ENCODE assay signal across 18 mouse cellular contexts in genomic region chr11:107572551-107572950, GRCm38 (mm10). TPM values are rescaled to one million over a fixed set of nuclear protein-coding genes. Genes with fewer than 3 reads are reported as not detected.
DNase-seq lines count a peak whose midpoint lies in the region; ATAC-seq lines count a peak whose summit lies in the region.
"Had no signal": no experiment of that assay in that cellular context is flagged by ENCODE, and none has a peak within 500 bp of the region (broad histone marks: within the 10 kb centered on the region; RNA-seq: fewer than 3 reads in every experiment).

No protein-coding gene starts in this region.

- ATAC-seq in heart, embryonic 13.5 days (ENCODE audit: extremely low read depth, insufficient number of reproducible peaks, low FRiP score, low TSS enrichment): no peak
- no peak for ATAC-seq in kidney, embryonic 15.5 days (replicated peaks; ENCODE audit: low FRiP score)
- no peak for ATAC-seq in kidney, embryonic 14.5 days (ENCODE audit: low FRiP score, low TSS enrichment)
- ATAC-seq: activated CD4-positive, CD25-positive, alpha-beta regulatory T cell, adult 4 months; forebrain, embryonic 16.5 days; inflammation-experienced regulatory T-cells, adult 6 months; Patski had no signal

- no peak overlapping the region for H3K9ac ChIP-seq in heart, embryonic 13.5 days
- H3K9ac ChIP-seq in kidney, embryonic 15.5 days: no peak overlapping the region
- no peak overlapping the region for H3K9ac ChIP-seq in kidney, embryonic 14.5 days (ENCODE audit: low read depth, low read length)
- H3K9ac ChIP-seq: embryonic facial prominence, embryonic 12.5 days; hindbrain, embryonic 12.5 days had no signal

- H3K4me2 ChIP-seq in heart, embryonic 13.5 days: no peak overlapping the region
- H3K4me2 ChIP-seq in kidney, embryonic 15.5 days: no peak overlapping the region
- H3K4me2 ChIP-seq in kidney, embryonic 14.5 days (replicated peaks; ENCODE audit: low read depth, low read length): no peak overlapping the region
- H3K4me2 ChIP-seq: embryonic facial prominence, embryonic 12.5 days; heart, embryonic 11.5 days; hindbrain, embryonic 12.5 days had no signal

- no peak overlapping the region for H3K4me3 ChIP-seq in heart, embryonic 13.5 days
- H3K4me3 ChIP-seq in kidney, embryonic 15.5 days (replicated peaks): no peak overlapping the region
- no peak overlapping the region for H3K4me3 ChIP-seq in kidney, embryonic 14.5 days (ENCODE audit: low read length)
- H3K4me3 ChIP-seq: embryonic facial prominence, embryonic 12.5 days; hindbrain, embryonic 12.5 days had no signal

- 85% methylated on average over 3 of the region's 3 CpGs for WGBS in heart, embryonic 13.5 days
- 84% methylated on average over 3 of the region's 3 CpGs for whole genome bisulfite sequencing in kidney, embryonic 15.5 days
- 79% methylated on average over 3 of the region's 3 CpGs for WGBS in kidney, embryonic 14.5 days

- 0 out of 2 replicates have a peak overlapping the region, but pooled peaks have one; percentile 90 for H3K27ac ChIP-seq in heart, embryonic 13.5 days (replicated peaks)
- peak overlapping the region; percentile 89 for H3K27ac ChIP-seq in kidney, embryonic 15.5 days
- no peak overlapping the region for H3K27ac ChIP-seq in kidney, embryonic 14.5 days (ENCODE audit: low read depth, low read length)
- H3K27ac ChIP-seq: embryonic facial prominence, embryonic 12.5 days; hindbrain, embryonic 12.5 days had no signal

- no peaks in the 10 kb centered on the region for H3K9me3 ChIP-seq in heart, embryonic 13.5 days
- H3K9me3 ChIP-seq in kidney, embryonic 15.5 days (replicated peaks): no peaks in the 10 kb centered on the region
- peaks cover 3% of the 10 kb centered on the region; the same call in 1 of the 2 replicates for H3K9me3 ChIP-seq in kidney, embryonic 14.5 days (ENCODE audit: control insufficient read depth, low read length)
- H3K9me3 ChIP-seq: embryonic facial prominence, embryonic 12.5 days; hindbrain, embryonic 12.5 days had no signal

- H3K27me3 ChIP-seq in heart, embryonic 13.5 days (replicated peaks): no peaks in the 10 kb centered on the region
- no peaks in the 10 kb centered on the region for H3K27me3 ChIP-seq in kidney, embryonic 15.5 days
- H3K27me3 ChIP-seq in kidney, embryonic 14.5 days (ENCODE audit: control insufficient read depth, insufficient read depth, low read length): no peaks in the 10 kb centered on the region
- H3K27me3 ChIP-seq: CH12.LX; embryonic facial prominence, embryonic 12.5 days; hindbrain, embryonic 12.5 days; Patski had no signal

- H3K36me3 ChIP-seq in heart, embryonic 13.5 days: peaks cover 58% of the 10 kb centered on the region
- H3K36me3 ChIP-seq in kidney, embryonic 15.5 days: peaks cover 62% of the 10 kb centered on the region
- H3K36me3 ChIP-seq in kidney, embryonic 14.5 days (ENCODE audit: control insufficient read depth, insufficient read depth, low read length): peaks cover 24% of the 10 kb centered on the region

- no peak for DNase-seq in heart, adult 8-10 months (ENCODE audit: low spot score)
- DNase-seq in thymus, postnatal 0 days (ENCODE audit: low spot score): peak; percentile 66
- no peak for DNase-seq in thymus, adult 18-20 months
- DNase-seq in thymus, postnatal 14 days: peak; percentile 41
- DNase-seq in yolk sac, embryonic 10.5 days (ENCODE audit: low spot score): no peak
- DNase-seq: cerebellum, adult 11-12 months; cerebellum, adult 9-10 months had no signal

- peaks cover 45% of the 10 kb centered on the region for H3K4me1 ChIP-seq in heart, embryonic 13.5 days
- H3K4me1 ChIP-seq in kidney, embryonic 15.5 days: peaks cover 57% of the 10 kb centered on the region
- peaks cover 12% of the 10 kb centered on the region for H3K4me1 ChIP-seq in kidney, embryonic 14.5 days (ENCODE audit: control insufficient read depth, insufficient read depth, low read length)

RNA-seq across cellular contexts. Expression of gene Helz, which starts 24.8 kb away (rescaled TPM):
- 12.1 and 13.7 TPM in 2 replicates for polyA plus RNA-seq in heart, embryonic 13.5 days (2015; fragmentation: Nextera tagmentation; extraction: Ambion mirVana)
- total RNA-seq in heart, adult 8-10 months (2022): 10 to 100 TPM; 25.1 to 29.3 (median 26.2) TPM
- 22.5 and 22.9 TPM in 2 replicates for polyA plus RNA-seq in kidney, embryonic 15.5 days (2015; fragmentation: Nextera tagmentation; extraction: Ambion mirVana)
- 19.0 and 29.8 TPM in 2 replicates for polyA plus RNA-seq in kidney, embryonic 14.5 days (2014; fragmentation: Nextera tagmentation; extraction: Ambion mirVana)
- polyA plus RNA-seq in thymus, postnatal 0 days (2015; fragmentation: Nextera tagmentation; extraction: Ambion mirVana): 20.5 and 24.1 TPM in 2 replicates

Comparison
In these comparisons a context has a peak if more than half of its experiments do, and no peak if none do; other contexts are left out.
1. DNase-seq: peak in thymus, postnatal 0 days (single experiment) and thymus, postnatal 14 days (single experiment); none in heart, adult 8-10 months (single experiment), thymus, adult 18-20 months (0 of 2) and yolk sac, embryonic 10.5 days (single experiment).